Mouse (Mus musculus) ES-Bruce4 (cell line): Measurements from ENCODE around the gene Tmem120b.
A peak's percentile ranks its signal among the peaks of the same experiment; 100 is the strongest.

Experiments used
- CTCF ChIP-seq: IDR thresholded peaks from one replicate; pipeline ENCODE4 v1.8.1; 2011; ENCODE audit warnings: low read depth, low read length
- EP300 ChIP-seq: IDR thresholded peaks from 2 replicates; pipeline ENCODE4 v1.6.1; 2011; ENCODE audit warnings: low read depth, low read length; ENCODE audit not compliant: insufficient read depth
- POLR2A ChIP-seq: IDR thresholded peaks from one replicate; pipeline ENCODE4 v1.8.1; 2011; ENCODE audit warnings: low read length; ENCODE audit not compliant: insufficient read depth

DNA sequence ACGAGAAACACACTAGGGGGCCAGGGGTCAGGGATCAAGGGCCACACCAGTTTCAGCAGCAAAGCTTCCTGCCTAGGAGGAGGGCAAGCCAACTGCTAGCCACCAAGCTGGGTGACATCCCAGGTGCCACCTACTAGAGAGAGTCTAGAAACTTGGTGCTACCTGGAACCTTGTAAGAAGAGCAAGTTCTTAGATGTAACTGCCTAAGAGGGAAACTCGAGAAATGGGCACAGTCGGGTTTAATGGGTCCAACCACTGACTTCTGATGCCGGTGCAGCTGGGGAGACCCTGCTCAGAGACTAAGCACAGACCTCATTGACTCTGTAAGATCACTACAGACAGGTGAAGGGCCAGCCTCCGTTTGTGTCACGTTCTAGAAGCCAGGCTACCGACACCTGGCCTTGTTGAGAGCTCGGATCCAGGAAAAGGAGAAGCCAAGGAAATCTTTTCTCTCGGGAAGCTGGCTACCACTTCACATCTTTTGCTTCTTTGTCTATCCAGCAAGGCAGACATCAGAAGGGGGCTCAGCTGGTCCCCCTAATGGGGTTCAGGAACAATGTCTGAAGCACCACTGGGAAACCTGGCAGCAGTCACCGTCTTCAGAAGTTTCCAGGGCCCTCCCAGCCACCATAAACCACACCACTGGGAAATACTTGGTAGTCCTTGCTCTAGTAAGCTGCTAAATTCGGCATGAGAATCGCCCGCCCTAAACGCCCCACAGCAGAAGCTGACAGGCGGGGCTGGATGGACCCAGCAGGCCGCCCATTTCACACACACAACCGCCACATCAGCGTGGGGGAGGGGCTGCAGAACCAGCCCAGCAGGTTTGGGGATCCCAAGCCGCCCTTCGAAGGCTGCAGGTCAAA lies 69.1 kb downstream of the Tmem120b start:
- no peak for TF ChIP-seq CTCF
- no peak for TF ChIP-seq POLR2A
- TF ChIP-seq EP300, result peak; percentile 99
